15 mouse cellular contexts compared by ENCODE assay signal in genomic region chr7:140126934-140127333, GRCm38 (mm10). TPM values are rescaled to one million over a fixed set of nuclear protein-coding genes. Genes with fewer than 3 reads are reported as not detected.
DNase-seq lines count a peak whose midpoint lies in the region; ATAC-seq and TF ChIP-seq lines count a peak whose summit lies in the region.
"Had no signal": no experiment of that assay in that cellular context is flagged by ENCODE, and none has a peak within 500 bp of the region (broad histone marks: within the 10 kb centered on the region; RNA-seq: fewer than 3 reads in every experiment).

No protein-coding gene starts in this region.

- peak overlapping the region; percentile 9; the same call in 1 of the 2 replicates for H3K4me3 ChIP-seq in gastrocnemius, adult 2 months
- H3K4me3 ChIP-seq in midbrain, embryonic 10.5 days, result 0 out of 2 replicates have a peak overlapping the region, but pooled peaks have one; percentile 21
- H3K4me3 ChIP-seq in midbrain, embryonic 13.5 days (replicated peaks), result no peak overlapping the region
- H3K4me3 ChIP-seq in intestine, postnatal 0 days (ENCODE audit: low read depth, low read length), result no peak overlapping the region
- peak overlapping the region; percentile 24 for H3K4me3 ChIP-seq in stomach, embryonic 16.5 days (replicated peaks; ENCODE audit: low read length)
- H3K4me3 ChIP-seq: layer of hippocampus, adult 2 months had no signal

- peak overlapping the region; percentile 16; the same call in 1 of the 2 replicates for H3K27ac ChIP-seq in gastrocnemius, adult 2 months
- no peak overlapping the region for H3K27ac ChIP-seq in midbrain, embryonic 10.5 days (replicated peaks)
- H3K27ac ChIP-seq in midbrain, embryonic 13.5 days, result no peak overlapping the region
- no peak overlapping the region; the same call in 1 of the 2 replicates for H3K27ac ChIP-seq in intestine, postnatal 0 days (ENCODE audit: low read depth, low read length)
- H3K27ac ChIP-seq in stomach, embryonic 16.5 days (ENCODE audit: low read length), result peak overlapping the region; percentile 63
- H3K27ac ChIP-seq: layer of hippocampus, adult 2 months had no signal

- no peak for TF ChIP-seq CTCF in gastrocnemius, adult 2 months (IDR thresholded peaks at IDR 0.05)
- TF ChIP-seq CTCF in intestine, postnatal 0 days (IDR thresholded peaks at IDR 0.05; ENCODE audit: low read depth), result no peak

- peaks cover 17% of the 10 kb centered on the region for H3K36me3 ChIP-seq in midbrain, embryonic 10.5 days
- H3K36me3 ChIP-seq in midbrain, embryonic 13.5 days, result no peaks in the 10 kb centered on the region
- peaks cover 16% of the 10 kb centered on the region for H3K36me3 ChIP-seq in intestine, postnatal 0 days (ENCODE audit: control insufficient read depth, insufficient read depth)
- H3K36me3 ChIP-seq in stomach, embryonic 16.5 days (ENCODE audit: control insufficient read depth, insufficient read depth, low read length), result 0 out of 2 replicates have a peak, but pooled peaks cover 8% of the 10 kb centered on the region

- 84% methylated on average over 3 of the region's 3 CpGs for WGBS in midbrain, embryonic 10.5 days
- 88% methylated on average over 3 of the region's 3 CpGs for WGBS in midbrain, embryonic 13.5 days
- WGBS in intestine, postnatal 0 days, result 66% methylated on average over 3 of the region's 3 CpGs
- WGBS in stomach, embryonic 16.5 days, result 75% methylated on average over 3 of the region's 3 CpGs

- H3K4me1 ChIP-seq in midbrain, embryonic 10.5 days, result peaks cover 18% of the 10 kb centered on the region
- H3K4me1 ChIP-seq in midbrain, embryonic 13.5 days (replicated peaks), result peaks cover 13% of the 10 kb centered on the region
- no peaks in the 10 kb centered on the region for H3K4me1 ChIP-seq in intestine, postnatal 0 days (replicated peaks; ENCODE audit: control insufficient read depth, insufficient read depth, low read length)
- peaks cover 5% of the 10 kb centered on the region; the same call in 1 of the 2 replicates for H3K4me1 ChIP-seq in stomach, embryonic 16.5 days (ENCODE audit: control insufficient read depth, insufficient read depth, low read length)

- H3K9me3 ChIP-seq in midbrain, embryonic 10.5 days (replicated peaks), result no peaks in the 10 kb centered on the region
- no peaks in the 10 kb centered on the region for H3K9me3 ChIP-seq in midbrain, embryonic 13.5 days
- H3K9me3 ChIP-seq in intestine, postnatal 0 days (ENCODE audit: control insufficient read depth), result no peaks in the 10 kb centered on the region
- no peaks in the 10 kb centered on the region for H3K9me3 ChIP-seq in stomach, embryonic 16.5 days (replicated peaks; ENCODE audit: control insufficient read depth, low read length)

- ATAC-seq in midbrain, embryonic 13.5 days, result no peak
- ATAC-seq in intestine, postnatal 0 days, result no peak
- no peak for ATAC-seq in stomach, embryonic 16.5 days (ENCODE audit: insufficient read depth, low FRiP score)

- H3K4me2 ChIP-seq in midbrain, embryonic 13.5 days (replicated peaks), result no peak overlapping the region
- H3K4me2 ChIP-seq in intestine, postnatal 0 days (replicated peaks; ENCODE audit: low read depth), result peak overlapping the region; percentile 54
- peak overlapping the region; percentile 45 for H3K4me2 ChIP-seq in stomach, embryonic 16.5 days (ENCODE audit: low read depth, low read length)

- no peak for DNase-seq in gastrocnemius, adult 2 months
- no peak for DNase-seq in gastrocnemius, adult 8-10 months (ENCODE audit: low spot score in 2 of 2)
- DNase-seq in midbrain, embryonic 10.5 days (ENCODE audit: low spot score), result no peak
- no peak for DNase-seq in left cerebral cortex, adult 11 months (ENCODE audit: low spot score)
- no peak for DNase-seq in gastrocnemius, adult 18-20 months (ENCODE audit: low spot score)
- DNase-seq: gastrocnemius, postnatal 10 days; heart, postnatal 10 days; kidney, adult 11 months; lung, postnatal 4 days; thymus, postnatal 14 days had no signal

- intact Hi-C loops in gastrocnemius, adult 2 months (cut with DNase I), result loop anchor here (10.0 kb wide), 1 partner anchor 1202 kb away; no protein-coding TSS in a partner anchor

- H3K9ac ChIP-seq in midbrain, embryonic 13.5 days (replicated peaks), result no peak overlapping the region
- no peak overlapping the region for H3K9ac ChIP-seq in intestine, postnatal 0 days (ENCODE audit: low read depth, low read length)
- H3K9ac ChIP-seq in stomach, embryonic 16.5 days (ENCODE audit: low read length), result peak overlapping the region; percentile 58

- no peaks in the 10 kb centered on the region for H3K27me3 ChIP-seq in midbrain, embryonic 10.5 days (ENCODE audit: low read depth, poor library complexity, severe bottlenecking)
- H3K27me3 ChIP-seq in midbrain, embryonic 13.5 days, result no peaks in the 10 kb centered on the region
- no peaks in the 10 kb centered on the region for H3K27me3 ChIP-seq in intestine, postnatal 0 days (replicated peaks; ENCODE audit: control insufficient read depth, insufficient read depth, low read length)
- H3K27me3 ChIP-seq in stomach, embryonic 16.5 days (ENCODE audit: control insufficient read depth, insufficient read depth, low read length), result no peaks in the 10 kb centered on the region

RNA-seq across cellular contexts. Expression of gene Mtg1, which starts 10.4 kb away (rescaled TPM):
- total RNA-seq in gastrocnemius, adult 2 months (2021), result 10 to 100 TPM; 26.5 to 33.2 TPM
- 10 to 100 TPM; 24.2 to 28.0 (median 25.1) TPM for total RNA-seq in gastrocnemius, adult 8-10 months (2022)
- 32.6 TPM in 2 replicates for polyA plus RNA-seq in midbrain, embryonic 10.5 days (2016; fragmentation: Nextera tagmentation; extraction: Ambion mirVana)
- polyA plus RNA-seq in midbrain, embryonic 13.5 days (2015; fragmentation: Nextera tagmentation; extraction: Ambion mirVana), result 29.2 and 32.8 TPM in 2 replicates
- 15.7 and 17.1 TPM in 2 replicates for polyA plus RNA-seq in intestine, postnatal 0 days (2015; fragmentation: Nextera tagmentation; extraction: Ambion mirVana)
- 20.2 and 22.8 TPM in 2 replicates for polyA plus RNA-seq in stomach, embryonic 16.5 days (2015; fragmentation: Nextera tagmentation; extraction: Ambion mirVana)
- 10 to 100 TPM; 27.8 to 30.9 TPM for total RNA-seq in gastrocnemius, adult 18-20 months (2021)

RNA-seq across cellular contexts. Expression of gene Echs1, which starts 10.7 kb away (rescaled TPM):
- total RNA-seq in gastrocnemius, adult 2 months (2021), result 100 to 1,000 TPM; 116 to 201 TPM
- 100 to 1,000 TPM; 113 to 159 (median 136) TPM for total RNA-seq in gastrocnemius, adult 8-10 months (2022)
- polyA plus RNA-seq in midbrain, embryonic 10.5 days (2016; fragmentation: Nextera tagmentation; extraction: Ambion mirVana), result 157 and 161 TPM in 2 replicates
- 132 and 133 TPM in 2 replicates for polyA plus RNA-seq in midbrain, embryonic 13.5 days (2015; fragmentation: Nextera tagmentation; extraction: Ambion mirVana)
- 153 and 161 TPM in 2 replicates for polyA plus RNA-seq in intestine, postnatal 0 days (2015; fragmentation: Nextera tagmentation; extraction: Ambion mirVana)
- 156 and 158 TPM in 2 replicates for polyA plus RNA-seq in stomach, embryonic 16.5 days (2015; fragmentation: Nextera tagmentation; extraction: Ambion mirVana)
- 100 to 1,000 TPM; 138 to 150 TPM for total RNA-seq in gastrocnemius, adult 18-20 months (2021)

RNA-seq across cellular contexts. Expression of gene Paox, which starts 11.3 kb away (rescaled TPM):
- 1 to 10 TPM; 3.6 to 5.1 TPM for total RNA-seq in gastrocnemius, adult 2 months (2021)
- 1 to 10 TPM; 1.5 to 4.3 (median 4.1) TPM for total RNA-seq in gastrocnemius, adult 8-10 months (2022)
- 15.8 and 18.5 TPM in 2 replicates for polyA plus RNA-seq in midbrain, embryonic 10.5 days (2016; fragmentation: Nextera tagmentation; extraction: Ambion mirVana)
- polyA plus RNA-seq in midbrain, embryonic 13.5 days (2015; fragmentation: Nextera tagmentation; extraction: Ambion mirVana), result 7.2 and 7.6 TPM in 2 replicates
- polyA plus RNA-seq in intestine, postnatal 0 days (2015; fragmentation: Nextera tagmentation; extraction: Ambion mirVana), result 25.8 and 28.5 TPM in 2 replicates
- 31.4 and 31.9 TPM in 2 replicates for polyA plus RNA-seq in stomach, embryonic 16.5 days (2015; fragmentation: Nextera tagmentation; extraction: Ambion mirVana)
- total RNA-seq in gastrocnemius, adult 18-20 months (2021), result 1 to 10 TPM; 3.2 to 4.0 TPM

RNA-seq across cellular contexts. Expression of gene Fuom, which starts 24.7 kb away (rescaled TPM):
- 10 to 100 TPM; 35.2 to 52.0 TPM for total RNA-seq in gastrocnemius, adult 2 months (2021)
- 10 to 100 TPM; 28.9 to 41.2 (median 36.3) TPM for total RNA-seq in gastrocnemius, adult 8-10 months (2022)
- polyA plus RNA-seq in midbrain, embryonic 10.5 days (2016; fragmentation: Nextera tagmentation; extraction: Ambion mirVana), result 10.9 and 12.8 TPM in 2 replicates
- 19.9 and 20.1 TPM in 2 replicates for polyA plus RNA-seq in midbrain, embryonic 13.5 days (2015; fragmentation: Nextera tagmentation; extraction: Ambion mirVana)
- 138 and 139 TPM in 2 replicates for polyA plus RNA-seq in intestine, postnatal 0 days (2015; fragmentation: Nextera tagmentation; extraction: Ambion mirVana)
- polyA plus RNA-seq in stomach, embryonic 16.5 days (2015; fragmentation: Nextera tagmentation; extraction: Ambion mirVana), result 37.0 and 38.7 TPM in 2 replicates
- 10 to 100 TPM; 37.3 to 44.0 TPM for total RNA-seq in gastrocnemius, adult 18-20 months (2021)

RNA-seq across cellular contexts. Expression of gene Sprn, which starts 27.7 kb away (rescaled TPM):
- under 1 TPM; 0.13 to 0.50 TPM for total RNA-seq in gastrocnemius, adult 2 months (2021)
- under 1 TPM; 0.07 to 0.22 (median 0.16) TPM for total RNA-seq in gastrocnemius, adult 8-10 months (2022)
- polyA plus RNA-seq in midbrain, embryonic 10.5 days (2016; fragmentation: Nextera tagmentation; extraction: Ambion mirVana), result 0.49 and 0.79 TPM in 2 replicates
- polyA plus RNA-seq in midbrain, embryonic 13.5 days (2015; fragmentation: Nextera tagmentation; extraction: Ambion mirVana), result 7.8 and 8.1 TPM in 2 replicates
- polyA plus RNA-seq in intestine, postnatal 0 days (2015; fragmentation: Nextera tagmentation; extraction: Ambion mirVana), result 0.92 and 0.99 TPM in 2 replicates
- 0.96 and 1.1 TPM in 2 replicates for polyA plus RNA-seq in stomach, embryonic 16.5 days (2015; fragmentation: Nextera tagmentation; extraction: Ambion mirVana)
- under 1 TPM in 1 of 2 experiments, not detected in 1; 0.07 TPM for total RNA-seq in gastrocnemius, adult 18-20 months (2021)
- polyA plus RNA-seq: myocyte had no signal

Comparison
In these comparisons a context has a peak if more than half of its experiments do, and no peak if none do; other contexts are left out.
1. H3K4me3 ChIP-seq: peak in gastrocnemius, adult 2 months (single experiment), midbrain, embryonic 10.5 days (single experiment) and stomach, embryonic 16.5 days (single experiment); none in midbrain, embryonic 13.5 days (single experiment) and intestine, postnatal 0 days (single experiment).
2. H3K27ac ChIP-seq: peak in gastrocnemius, adult 2 months (single experiment) and stomach, embryonic 16.5 days (single experiment); none in midbrain, embryonic 10.5 days (single experiment), midbrain, embryonic 13.5 days (single experiment) and intestine, postnatal 0 days (single experiment).